Mouse (Mus musculus): ENCODE data around the gene Dab1. TPM values are rescaled to one million over a fixed set of nuclear protein-coding genes. Genes with fewer than 3 reads are reported as not detected.

The Dab1 gene
- polyA plus RNA-seq, 1 experiment from 2014 or later, result 77.5 TPM

GRCm38 (mm10) chr4:104651761-104652160, 1032.6 kb downstream of the Dab1 start:
- no peaks in the 10 kb centered on the region for H3K36me3 ChIP-seq (ENCODE audit: control insufficient read depth, insufficient read depth, low read length)
- H3K27ac ChIP-seq (ENCODE audit: low read depth, low read length), result no peak overlapping the region; the same call in 1 of the 2 replicates
- H3K4me3 ChIP-seq (ENCODE audit: low read length), result no peak overlapping the region
- H3K27me3 ChIP-seq (replicated peaks; ENCODE audit: control insufficient read depth, insufficient read depth, low read length), result no peaks in the 10 kb centered on the region
- no peak overlapping the region for H3K4me2 ChIP-seq (ENCODE audit: low read length)
- H3K4me1 ChIP-seq (ENCODE audit: control insufficient read depth, insufficient read depth, low read depth, low read length), result peaks cover 7% of the 10 kb centered on the region
- 49% methylated on average over 6 of the region's 6 CpGs for WGBS
- H3K9me3 ChIP-seq (ENCODE audit: control insufficient read depth, low read length), result no peaks in the 10 kb centered on the region
- no peak overlapping the region for H3K9ac ChIP-seq (ENCODE audit: low read depth, low read length)
- ATAC-seq, result no peak

GRCm38 (mm10) chr4:104656728-104657127, 1037.6 kb downstream of the Dab1 start:
- WGBS, result 81% methylated on average over 7 of the region's 7 CpGs
- ATAC-seq, result no peak
- no peak overlapping the region for H3K27ac ChIP-seq (ENCODE audit: low read depth, low read length)
- no peak overlapping the region for H3K4me2 ChIP-seq (ENCODE audit: low read length)
- H3K9me3 ChIP-seq (ENCODE audit: control insufficient read depth, low read length), result no peaks in the 10 kb centered on the region
- H3K27me3 ChIP-seq (replicated peaks; ENCODE audit: control insufficient read depth, insufficient read depth, low read length), result no peaks in the 10 kb centered on the region
- no peaks in the 10 kb centered on the region for H3K36me3 ChIP-seq (ENCODE audit: control insufficient read depth, insufficient read depth, low read length)
- peaks cover 4% of the 10 kb centered on the region for H3K4me1 ChIP-seq (ENCODE audit: control insufficient read depth, insufficient read depth, low read depth, low read length)
- no peak overlapping the region for H3K4me3 ChIP-seq (ENCODE audit: low read length)
- H3K9ac ChIP-seq (ENCODE audit: low read depth, low read length), result no peak overlapping the region

- H3K27me3 ChIP-seq (replicated peaks; ENCODE audit: control insufficient read depth, insufficient read depth, low read length), result no peaks in the 10 kb centered on the region
- H3K4me2 ChIP-seq (ENCODE audit: low read length), result no peak overlapping the region
- no peak overlapping the region for H3K27ac ChIP-seq (ENCODE audit: low read depth, low read length)
- H3K9me3 ChIP-seq (ENCODE audit: control insufficient read depth, low read length), result no peaks in the 10 kb centered on the region
- 80% methylated on average over 12 of the region's 12 CpGs for WGBS
- H3K9ac ChIP-seq (ENCODE audit: low read depth, low read length), result no peak overlapping the region
- no peak for ATAC-seq
- no peaks in the 10 kb centered on the region for H3K4me1 ChIP-seq (ENCODE audit: control insufficient read depth, insufficient read depth, low read depth, low read length)
- no peak overlapping the region for H3K4me3 ChIP-seq (ENCODE audit: low read length)
- no peaks in the 10 kb centered on the region for H3K36me3 ChIP-seq (ENCODE audit: control insufficient read depth, insufficient read depth, low read length)
These were observed 1043.9 kb downstream of the Dab1 start for GRCm38 (mm10) chr4:104662841-104663614.

DNA sequence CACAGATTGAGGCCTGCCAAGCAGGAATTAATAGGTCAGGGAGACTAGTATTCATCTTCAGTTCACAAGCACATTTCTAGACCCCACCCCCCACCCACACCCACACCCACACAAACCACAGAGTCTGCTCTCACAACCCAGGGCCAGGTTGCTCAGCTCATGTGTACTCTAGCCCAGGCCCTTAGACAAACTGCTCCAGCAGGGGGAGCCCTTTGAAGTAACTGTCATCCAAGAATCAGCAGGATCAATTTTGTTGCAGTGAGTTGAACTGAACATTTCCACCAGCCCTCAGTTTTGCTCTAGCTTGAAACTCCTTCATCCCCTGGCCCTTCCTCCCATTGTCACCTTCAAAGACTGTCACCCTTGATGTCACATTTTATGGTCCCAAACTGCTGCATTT, 1046.4 kb downstream of the Dab1 start:
- H3K36me3 ChIP-seq (ENCODE audit: control insufficient read depth, insufficient read depth, low read length), result no peaks in the 10 kb centered on the region

GRCm38 (mm10) chr4:104666831-104667551, 1047.8 kb downstream of the Dab1 start:
- no peaks in the 10 kb centered on the region for H3K27me3 ChIP-seq (replicated peaks; ENCODE audit: control insufficient read depth, insufficient read depth, low read length)
- no peak overlapping the region for H3K4me3 ChIP-seq (ENCODE audit: low read length)
- H3K9ac ChIP-seq (ENCODE audit: low read depth, low read length), result no peak overlapping the region
- H3K36me3 ChIP-seq (ENCODE audit: control insufficient read depth, insufficient read depth, low read length), result no peaks in the 10 kb centered on the region
- no peak overlapping the region for H3K4me2 ChIP-seq (ENCODE audit: low read length)
- 56% methylated on average over 10 of the region's 10 CpGs for WGBS
- H3K4me1 ChIP-seq (ENCODE audit: control insufficient read depth, insufficient read depth, low read depth, low read length), result no peaks in the 10 kb centered on the region
- H3K27ac ChIP-seq (ENCODE audit: low read depth, low read length), result no peak overlapping the region
- H3K9me3 ChIP-seq (ENCODE audit: control insufficient read depth, low read length), result no peaks in the 10 kb centered on the region
- ATAC-seq, result 0 out of 2 replicates have a peak, but pooled peaks have one; percentile 34

More for the DNA sequence above, 1046.4 kb downstream of the Dab1 start:
- no peak overlapping the region for H3K9ac ChIP-seq (ENCODE audit: low read depth, low read length)
- ATAC-seq, result no peak
- no peaks in the 10 kb centered on the region for H3K4me1 ChIP-seq (ENCODE audit: control insufficient read depth, insufficient read depth, low read depth, low read length)
- H3K9me3 ChIP-seq (ENCODE audit: control insufficient read depth, low read length), result no peaks in the 10 kb centered on the region
- H3K27ac ChIP-seq (ENCODE audit: low read depth, low read length), result no peak overlapping the region
- H3K27me3 ChIP-seq (replicated peaks; ENCODE audit: control insufficient read depth, insufficient read depth, low read length), result no peaks in the 10 kb centered on the region
- H3K4me2 ChIP-seq (ENCODE audit: low read length), result no peak overlapping the region
- no peak overlapping the region for H3K4me3 ChIP-seq (ENCODE audit: low read length)

DNA sequence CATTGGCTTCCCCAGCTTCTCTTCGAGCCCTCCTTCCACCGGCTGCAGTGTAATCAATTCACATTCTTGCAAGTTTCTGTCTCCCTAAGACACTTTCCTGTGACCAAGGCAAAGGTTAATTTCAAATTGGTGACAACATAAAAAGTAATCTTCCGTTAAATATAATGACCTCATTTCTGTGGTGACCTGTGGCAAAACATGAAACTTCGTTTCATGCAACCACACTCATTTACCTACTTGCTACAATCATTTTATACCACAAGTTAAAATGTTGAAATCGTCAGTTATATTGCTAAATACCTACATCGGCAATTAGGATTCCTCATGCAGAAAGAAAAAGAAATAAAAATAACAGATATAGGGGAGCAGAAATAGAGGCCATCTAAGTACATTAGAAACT, 1048.9 kb downstream of the Dab1 start:
- Histone ChIP-seq H3K36me3 (ENCODE audit: control insufficient read depth, insufficient read depth, low read length) (no peaks in the 10 kb centered on the region), H3K9me3 (ENCODE audit: control insufficient read depth, low read length) (no peaks in the 10 kb centered on the region), H3K9ac (ENCODE audit: low read depth, low read length) (no peak overlapping the region), H3K27ac (ENCODE audit: low read depth, low read length) (no peak overlapping the region), H3K4me2 (ENCODE audit: low read length) (no peak overlapping the region), H3K4me1 (ENCODE audit: control insufficient read depth, insufficient read depth, low read depth, low read length) (no peaks in the 10 kb centered on the region), H3K4me3 (ENCODE audit: low read length) (no peak overlapping the region), H3K27me3 (replicated peaks; ENCODE audit: control insufficient read depth, insufficient read depth, low read length) (no peaks in the 10 kb centered on the region)
- WGBS, result 77% methylated on average over 6 of the region's 6 CpGs
- ATAC-seq, result no peak

- Histone ChIP-seq H3K4me2 (ENCODE audit: low read length) (no peak overlapping the region), H3K9ac (ENCODE audit: low read depth, low read length) (no peak overlapping the region), H3K4me3 (ENCODE audit: low read length) (no peak overlapping the region), H3K27ac (ENCODE audit: low read depth, low read length) (no peak overlapping the region), H3K4me1 (ENCODE audit: control insufficient read depth, insufficient read depth, low read depth, low read length) (no peaks in the 10 kb centered on the region), H3K27me3 (replicated peaks; ENCODE audit: control insufficient read depth, insufficient read depth, low read length) (no peaks in the 10 kb centered on the region), H3K9me3 (ENCODE audit: control insufficient read depth, low read length) (no peaks in the 10 kb centered on the region), H3K36me3 (ENCODE audit: control insufficient read depth, insufficient read depth, low read length) (no peaks in the 10 kb centered on the region)
- 94% methylated on average over 3 of the region's 3 CpGs for WGBS
- no peak for ATAC-seq
These were observed 1050.2 kb downstream of the Dab1 start for GRCm38 (mm10) chr4:104669406-104669805.

DNA sequence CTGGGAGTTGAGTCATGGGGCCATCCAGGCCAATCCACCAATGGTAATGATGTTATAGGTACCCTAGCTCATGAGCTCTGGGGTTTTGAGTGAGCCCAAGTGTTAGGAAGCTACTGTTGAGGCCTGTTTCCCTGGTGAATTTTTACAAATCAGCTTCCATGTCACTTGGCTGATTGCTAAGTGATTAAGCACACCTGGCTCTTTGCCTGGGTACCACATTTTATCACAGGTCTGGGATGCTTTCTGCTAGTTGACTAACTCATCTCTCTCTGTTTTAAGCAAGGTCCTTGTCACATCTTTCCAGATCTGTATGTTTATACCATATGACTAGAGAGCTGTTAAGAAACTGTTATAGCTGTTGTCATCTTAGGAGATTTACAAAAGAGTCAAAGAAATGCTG, 1051.6 kb downstream of the Dab1 start:
- H3K27me3 ChIP-seq (replicated peaks; ENCODE audit: control insufficient read depth, insufficient read depth, low read length), result no peaks in the 10 kb centered on the region
- no peak overlapping the region for H3K9ac ChIP-seq (ENCODE audit: low read depth, low read length)
- ATAC-seq, result no peak
- no peaks in the 10 kb centered on the region for H3K4me1 ChIP-seq (ENCODE audit: control insufficient read depth, insufficient read depth, low read depth, low read length)
- no peak overlapping the region for H3K4me2 ChIP-seq (ENCODE audit: low read length)
- no peak overlapping the region for H3K4me3 ChIP-seq (ENCODE audit: low read length)
- no peak overlapping the region for H3K27ac ChIP-seq (ENCODE audit: low read depth, low read length)
- H3K36me3 ChIP-seq (ENCODE audit: control insufficient read depth, insufficient read depth, low read length), result no peaks in the 10 kb centered on the region
- H3K9me3 ChIP-seq (ENCODE audit: control insufficient read depth, low read length), result no peaks in the 10 kb centered on the region

DNA sequence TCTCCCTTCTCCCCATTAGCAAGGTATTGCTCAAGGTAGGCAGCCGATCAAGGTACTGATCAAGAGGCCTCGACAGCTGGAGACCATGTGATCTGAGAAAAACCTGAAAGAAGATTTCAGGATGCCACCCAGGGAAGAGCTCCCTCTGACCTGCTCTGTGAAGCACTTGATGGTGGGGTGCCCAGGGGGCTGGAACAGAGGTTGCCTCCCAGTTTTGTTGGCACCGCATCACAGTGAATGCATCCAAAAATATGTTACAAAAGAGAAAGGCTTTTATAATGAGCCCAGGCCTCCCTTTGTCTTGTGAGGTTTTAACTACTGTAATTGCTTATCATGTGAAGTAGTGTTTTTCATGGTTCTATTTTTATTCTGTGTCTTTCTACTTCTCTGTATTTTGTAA, 1054.2 kb downstream of the Dab1 start:
- H3K9me3 ChIP-seq (ENCODE audit: control insufficient read depth, low read length), result no peaks in the 10 kb centered on the region
- no peak overlapping the region for H3K4me3 ChIP-seq (ENCODE audit: low read length)
- no peak overlapping the region for H3K27ac ChIP-seq (ENCODE audit: low read depth, low read length)
- no peaks in the 10 kb centered on the region for H3K36me3 ChIP-seq (ENCODE audit: control insufficient read depth, insufficient read depth, low read length)
- no peaks in the 10 kb centered on the region for H3K27me3 ChIP-seq (replicated peaks; ENCODE audit: control insufficient read depth, insufficient read depth, low read length)
- H3K9ac ChIP-seq (ENCODE audit: low read depth, low read length), result no peak overlapping the region
- ATAC-seq, result no peak
- H3K4me1 ChIP-seq (ENCODE audit: control insufficient read depth, insufficient read depth, low read depth, low read length), result no peaks in the 10 kb centered on the region
- 62% methylated on average over 3 of the region's 3 CpGs for WGBS
- no peak overlapping the region for H3K4me2 ChIP-seq (ENCODE audit: low read length)
